Mouse (Mus musculus) hindbrain, embryonic 13.5 days (tissue): Measurements from ENCODE around the gene Slc9a9. TPM values are rescaled to one million over a fixed set of nuclear protein-coding genes. Genes with fewer than 3 reads are reported as not detected.
A peak's percentile ranks its signal among the peaks of the same experiment; 100 is the strongest.

Experiments
- ATAC-seq: fragments of 200-750 bp; cut with Nextera tagmentation; 2 replicates; pipeline ENCODE4 v1.8.0; 2017; ENCODE audit warnings: moderate TSS enrichment; ENCODE audit not compliant: low FRiP score
- H3K27ac ChIP-seq: fragments of 300-500 bp; sonication (generic); 2 replicates; pipeline ENCODE4 v1.5.1; 2015; ENCODE audit warnings: inconsistent platforms, mild to moderate bottlenecking, moderate library complexity
- H3K27me3 ChIP-seq: fragments of 300-500 bp; sonication (generic); 2 replicates; pipeline ENCODE4 v1.6.1; 2015; ENCODE audit warnings: mild to moderate bottlenecking, inconsistent platforms
- H3K36me3 ChIP-seq: fragments of 300-500 bp; sonication (generic); 2 replicates; pipeline ENCODE4 v1.6.1; 2015; ENCODE audit warnings: mild to moderate bottlenecking, inconsistent platforms
- H3K4me1 ChIP-seq: fragments of 300-500 bp; sonication (generic); replicated peaks from 2 replicates; pipeline ENCODE4 v1.6.1; 2015; ENCODE audit warnings: inconsistent platforms
- H3K4me2 ChIP-seq: fragments of 300-500 bp; sonication (generic); 2 replicates; pipeline ENCODE4 v1.6.1; 2015; ENCODE audit warnings: inconsistent platforms, mild to moderate bottlenecking, moderate library complexity
- H3K4me3 ChIP-seq: fragments of 300-500 bp; sonication (generic); 2 replicates; pipeline ENCODE4 v1.5.1; 2015; ENCODE audit warnings: mild to moderate bottlenecking, inconsistent platforms
- H3K9ac ChIP-seq: fragments of 300-500 bp; sonication (generic); 2 replicates; pipeline ENCODE4 v1.6.1; 2015; ENCODE audit warnings: mild to moderate bottlenecking, inconsistent platforms
- H3K9me3 ChIP-seq: fragments of 300-500 bp; sonication (generic); 2 replicates; pipeline ENCODE4 v1.6.1; 2016; ENCODE audit warnings: inconsistent platforms
- WGBS: fragments of 180-500 bp; shearing (Covaris S2); methylation state at CpG from one replicate; pipeline ENCODE4 v1.1.7; 2015; 5-methylcytosine and 5-hydroxymethylcytosine counted together
- polyA plus RNA-seq: library from polyadenylated mRNA; unstranded; fragments of >200 nt; fragmentation: Nextera tagmentation; extraction: Ambion mirVana; gene quantifications from 2 replicates; pipeline ENCODE4 v1.2.1, GENCODE M21; 2015

Gene Slc9a9
- polyA plus RNA-seq, 1 experiment from 2014 or later: 6.0 TPM

DNA sequence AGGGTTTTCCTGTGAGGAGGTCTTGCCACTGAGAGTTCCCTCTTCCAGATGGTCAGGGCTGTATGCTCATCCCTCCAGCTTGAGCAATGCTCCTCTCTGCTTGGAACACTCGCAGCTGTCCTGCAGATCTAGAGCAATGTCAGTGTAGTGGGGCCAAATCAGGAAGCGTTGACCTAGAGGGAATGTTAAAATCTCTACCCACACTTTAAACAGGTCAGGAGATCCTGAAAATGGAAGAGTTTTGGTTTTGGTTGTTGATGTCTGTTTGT is 36.0 kb downstream of the Slc9a9 start:
- H3K27me3 ChIP-seq: no peaks in the 10 kb centered on the region
- no peaks in the 10 kb centered on the region for H3K36me3 ChIP-seq
- ATAC-seq: no peak
- 88% methylated on average over 2 of the region's 2 CpGs for WGBS
- H3K9ac ChIP-seq: no peak overlapping the region
- no peak overlapping the region for H3K4me3 ChIP-seq
- H3K4me1 ChIP-seq: peaks cover 13% of the 10 kb centered on the region
- H3K4me2 ChIP-seq: no peak overlapping the region
- no peak overlapping the region for H3K27ac ChIP-seq
- no peaks in the 10 kb centered on the region for H3K9me3 ChIP-seq

- no peak for ATAC-seq
- Histone ChIP-seq H3K36me3 (no peaks in the 10 kb centered on the region), H3K27me3 (no peaks in the 10 kb centered on the region), H3K9me3 (no peaks in the 10 kb centered on the region), H3K27ac (no peak overlapping the region), H3K4me3 (no peak overlapping the region), H3K9ac (no peak overlapping the region), H3K4me2 (no peak overlapping the region), H3K4me1 (no peaks in the 10 kb centered on the region)
- WGBS: 91% methylated on average over 5 of the region's 5 CpGs
Measured at GRCm38 (mm10) chr9:94712084-94712483, 42.4 kb downstream of the Slc9a9 start.

DNA sequence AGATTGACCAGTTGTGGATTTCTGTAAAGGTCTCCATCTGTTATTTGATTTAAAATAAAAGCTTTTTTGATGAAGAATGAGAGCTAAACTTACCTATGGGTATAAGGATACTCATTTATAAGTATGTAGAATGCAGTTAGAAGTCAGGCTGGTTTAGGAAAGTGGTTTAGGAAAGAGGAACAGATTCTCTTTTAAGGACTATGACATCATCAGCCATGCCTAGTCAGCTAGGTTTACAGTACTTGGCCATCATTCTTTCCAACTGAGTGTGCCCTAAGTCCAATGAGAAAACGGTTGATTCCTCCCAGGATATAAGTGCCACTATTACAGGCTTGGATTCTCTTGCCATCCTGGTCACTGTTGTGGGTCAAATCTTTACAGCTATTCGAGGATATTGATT is 47.0 kb downstream of the Slc9a9 start:
- Histone ChIP-seq H3K27me3 (no peaks in the 10 kb centered on the region), H3K4me1 (no peaks in the 10 kb centered on the region), H3K9ac (no peak overlapping the region), H3K36me3 (no peaks in the 10 kb centered on the region), H3K4me2 (no peak overlapping the region), H3K4me3 (no peak overlapping the region), H3K9me3 (no peaks in the 10 kb centered on the region), H3K27ac (no peak overlapping the region)
- no peak for ATAC-seq
- WGBS: 83% methylated on average over 2 of the region's 2 CpGs

- 49% methylated on average over 2 of the region's 2 CpGs for WGBS
- Histone ChIP-seq H3K4me1 (peaks cover 7% of the 10 kb centered on the region; the same call in 1 of the 2 replicates), H3K36me3 (no peaks in the 10 kb centered on the region), H3K4me2 (no peak overlapping the region), H3K4me3 (no peak overlapping the region), H3K27ac (no peak overlapping the region), H3K27me3 (no peaks in the 10 kb centered on the region), H3K9ac (no peak overlapping the region), H3K9me3 (no peaks in the 10 kb centered on the region)
- no peak for ATAC-seq
Measured at GRCm38 (mm10) chr9:94723631-94724030, 53.9 kb downstream of the Slc9a9 start.

GRCm38 (mm10) chr9:94725121-94725520 is 55.4 kb downstream of the Slc9a9 start:
- WGBS: 91% methylated on average over 5 of the region's 5 CpGs
- no peak for ATAC-seq

GRCm38 (mm10) chr9:94727457-94727856 is 57.7 kb downstream of the Slc9a9 start:
- ATAC-seq: 0 out of 2 replicates have a peak, but pooled peaks have one; percentile 36
- peaks cover 12% of the 10 kb centered on the region; the same call in 1 of the 2 replicates for H3K4me1 ChIP-seq

More at GRCm38 (mm10) chr9:94725121-94725520, 55.4 kb downstream of the Slc9a9 start:
- Histone ChIP-seq H3K4me3 (no peak overlapping the region), H3K27ac (no peak overlapping the region), H3K4me2 (no peak overlapping the region), H3K36me3 (no peaks in the 10 kb centered on the region), H3K4me1 (peaks cover 7% of the 10 kb centered on the region; the same call in 1 of the 2 replicates), H3K9me3 (no peaks in the 10 kb centered on the region), H3K27me3 (no peaks in the 10 kb centered on the region), H3K9ac (no peak overlapping the region)

GRCm38 (mm10) chr9:94730396-94730795 is 60.7 kb downstream of the Slc9a9 start:
- no peak for ATAC-seq

More at GRCm38 (mm10) chr9:94727457-94727856, 57.7 kb downstream of the Slc9a9 start:
- Histone ChIP-seq H3K27ac (no peak overlapping the region), H3K36me3 (no peaks in the 10 kb centered on the region), H3K9ac (no peak overlapping the region), H3K4me2 (no peak overlapping the region), H3K4me3 (no peak overlapping the region), H3K9me3 (no peaks in the 10 kb centered on the region), H3K27me3 (no peaks in the 10 kb centered on the region)
- WGBS: 32% methylated on average over 5 of the region's 5 CpGs

DNA sequence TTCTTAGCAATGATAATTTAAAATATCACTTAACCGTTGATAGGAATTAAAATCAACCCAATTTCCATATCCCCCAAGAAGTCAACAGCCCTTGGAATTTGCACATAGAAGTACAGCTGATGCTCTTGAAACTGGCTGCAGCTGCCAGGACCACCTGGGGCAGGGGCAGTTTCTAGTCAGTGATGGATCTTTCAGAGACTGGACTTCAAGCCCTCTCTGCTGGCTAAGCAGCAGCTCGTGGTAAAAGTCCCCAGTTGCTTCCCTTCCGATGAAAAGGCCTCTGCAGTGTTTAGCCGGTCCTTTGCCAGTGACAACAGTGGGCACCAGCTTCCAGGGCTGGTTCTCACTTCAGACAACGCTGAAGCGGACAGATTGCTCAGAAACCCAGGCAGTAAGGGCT is 62.4 kb downstream of the Slc9a9 start:
- H3K27ac ChIP-seq: 0 out of 2 replicates have a peak overlapping the region, but pooled peaks have one; percentile 55

More at GRCm38 (mm10) chr9:94730396-94730795, 60.7 kb downstream of the Slc9a9 start:
- no peak overlapping the region for H3K9ac ChIP-seq
- H3K4me1 ChIP-seq: peaks cover 11% of the 10 kb centered on the region; the same call in 1 of the 2 replicates
- WGBS: 94% methylated on average over 8 of the region's 8 CpGs
- H3K4me3 ChIP-seq: no peak overlapping the region
- no peak overlapping the region for H3K4me2 ChIP-seq
- no peaks in the 10 kb centered on the region for H3K27me3 ChIP-seq
- no peaks in the 10 kb centered on the region for H3K36me3 ChIP-seq
- no peaks in the 10 kb centered on the region for H3K9me3 ChIP-seq
- no peak overlapping the region for H3K27ac ChIP-seq

GRCm38 (mm10) chr9:94732599-94733287 is 63.0 kb downstream of the Slc9a9 start:
- peaks cover 19% of the 10 kb centered on the region; the same call in 1 of the 2 replicates for H3K4me1 ChIP-seq
- peak; percentile 47; the same call in 1 of the 2 replicates for ATAC-seq
- peak overlapping the region; percentile 55; the same call in 1 of the 2 replicates for H3K27ac ChIP-seq
- H3K27me3 ChIP-seq: no peaks in the 10 kb centered on the region
- H3K36me3 ChIP-seq: no peaks in the 10 kb centered on the region
- no peak overlapping the region for H3K4me3 ChIP-seq
- 70% methylated on average over 8 of the region's 8 CpGs for WGBS
- H3K9me3 ChIP-seq: no peaks in the 10 kb centered on the region
- H3K4me2 ChIP-seq: no peak overlapping the region
- no peak overlapping the region for H3K9ac ChIP-seq

More for the DNA sequence above, 62.4 kb downstream of the Slc9a9 start:
- Histone ChIP-seq H3K4me1 (peaks cover 19% of the 10 kb centered on the region; the same call in 1 of the 2 replicates), H3K36me3 (no peaks in the 10 kb centered on the region), H3K9me3 (no peaks in the 10 kb centered on the region), H3K4me2 (no peak overlapping the region), H3K9ac (no peak overlapping the region), H3K27me3 (no peaks in the 10 kb centered on the region), H3K4me3 (no peak overlapping the region)
- 59% methylated on average over 6 of the region's 6 CpGs for WGBS
- no peak for ATAC-seq

GRCm38 (mm10) chr9:94734320-94734719 is 64.6 kb downstream of the Slc9a9 start:
- Histone ChIP-seq H3K4me1 (peaks cover 22% of the 10 kb centered on the region; the same call in 1 of the 2 replicates), H3K27ac (no peak overlapping the region), H3K9ac (no peak overlapping the region), H3K36me3 (no peaks in the 10 kb centered on the region), H3K9me3 (no peaks in the 10 kb centered on the region), H3K4me3 (no peak overlapping the region), H3K4me2 (no peak overlapping the region), H3K27me3 (no peaks in the 10 kb centered on the region)
- no peak for ATAC-seq
- 92% methylated on average over 1 of the region's 1 CpGs for WGBS

GRCm38 (mm10) chr9:94737226-94737625 is 67.5 kb downstream of the Slc9a9 start:
- Histone ChIP-seq H3K27ac (no peak overlapping the region), H3K4me3 (no peak overlapping the region)
- ATAC-seq: no peak

DNA sequence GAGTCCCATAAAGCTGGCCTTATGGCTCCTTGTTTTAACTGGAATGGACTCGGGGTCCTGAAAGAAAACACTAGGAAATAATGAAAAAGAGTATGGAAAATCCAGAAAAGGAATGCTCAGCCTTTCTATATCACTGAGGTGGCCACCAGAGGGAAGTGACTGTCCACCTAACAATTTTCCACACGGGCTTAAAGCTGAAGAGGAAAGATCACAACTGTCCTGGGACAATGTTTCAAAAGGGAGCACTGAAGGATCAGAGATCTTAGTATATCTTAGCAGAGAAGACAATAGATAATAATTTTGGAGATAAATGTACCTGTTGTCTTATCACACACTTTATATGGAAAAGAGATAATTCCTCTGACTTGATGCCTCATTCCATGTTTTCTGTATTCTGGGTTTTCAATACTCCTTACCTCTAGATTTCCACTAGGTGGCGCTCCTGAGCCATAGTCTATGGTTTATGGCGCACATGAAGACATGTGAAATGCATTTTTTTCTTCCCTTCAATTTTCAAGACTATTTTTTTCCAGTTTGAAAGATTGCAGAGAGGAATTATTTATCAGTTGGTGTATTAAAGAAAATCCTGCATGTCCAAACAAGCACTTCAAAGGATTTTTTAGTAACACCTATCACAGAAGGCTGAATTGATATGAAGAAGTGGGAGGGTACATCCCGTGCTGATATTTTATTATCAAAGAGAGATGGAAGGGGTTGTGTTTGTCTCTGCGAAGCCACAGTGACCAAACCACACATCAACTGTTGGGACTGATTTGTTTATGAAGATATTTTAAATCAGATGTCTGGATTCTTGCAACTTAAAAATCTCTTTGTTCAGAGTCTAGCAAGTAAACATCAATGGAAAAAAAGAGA is 69.1 kb downstream of the Slc9a9 start:
- H3K9me3 ChIP-seq: no peaks in the 10 kb centered on the region
- WGBS: 48% methylated on average over 6 of the region's 6 CpGs
- no peak overlapping the region for H3K9ac ChIP-seq
- ATAC-seq: peak; percentile 63
- H3K4me2 ChIP-seq: no peak overlapping the region
- H3K4me1 ChIP-seq: peaks cover 16% of the 10 kb centered on the region; the same call in 1 of the 2 replicates
- no peaks in the 10 kb centered on the region for H3K36me3 ChIP-seq
- no peak overlapping the region for H3K4me3 ChIP-seq
- no peaks in the 10 kb centered on the region for H3K27me3 ChIP-seq
- H3K27ac ChIP-seq: no peak overlapping the region

More at GRCm38 (mm10) chr9:94737226-94737625, 67.5 kb downstream of the Slc9a9 start:
- Histone ChIP-seq H3K36me3 (no peaks in the 10 kb centered on the region), H3K27me3 (no peaks in the 10 kb centered on the region), H3K4me1 (peaks cover 25% of the 10 kb centered on the region; the same call in 1 of the 2 replicates), H3K4me2 (no peak overlapping the region), H3K9me3 (no peaks in the 10 kb centered on the region), H3K9ac (no peak overlapping the region)
- WGBS: 65% methylated on average over 5 of the region's 5 CpGs
